Mouse (Mus musculus) lung, postnatal 14 days (tissue): ENCODE results near the gene Cblb.
A peak's percentile ranks its signal among the peaks of the same experiment; 100 is the strongest.

Source experiments
- DNase-seq: peaks from one replicate; pipeline ENCODE4 v3.0.0; 2021

The Cblb gene

GRCm38 (mm10) chr16:52077901-52078300 is 46.9 kb downstream of the Cblb start:
- DNase-seq = no peak

GRCm38 (mm10) chr16:52078758-52079474 is 47.9 kb downstream of the Cblb start:
- DNase-seq = peak; percentile 55

DNA sequence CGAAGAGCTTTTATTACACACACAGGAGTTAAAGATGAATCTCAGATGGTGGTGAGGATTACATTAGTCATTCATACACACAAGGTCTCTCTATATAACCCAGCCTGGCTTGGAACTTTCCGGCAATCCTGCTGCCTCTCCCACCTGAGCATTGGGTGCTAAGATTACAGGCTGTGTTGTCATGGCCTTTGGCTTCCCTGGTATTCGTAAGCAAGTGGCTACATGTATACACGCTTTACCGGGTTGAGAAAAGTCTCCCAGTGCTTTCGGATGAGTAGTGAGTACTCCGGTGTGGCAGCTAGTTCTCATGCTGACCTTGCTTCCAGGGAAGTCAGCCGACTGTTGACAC is 48.4 kb downstream of the Cblb start:
- DNase-seq = no peak

- DNase-seq = no peak
Observed at GRCm38 (mm10) chr16:52080619-52081395, 49.8 kb downstream of the Cblb start.

- DNase-seq = no peak
Observed at GRCm38 (mm10) chr16:52081756-52082155, 50.7 kb downstream of the Cblb start.

DNA sequence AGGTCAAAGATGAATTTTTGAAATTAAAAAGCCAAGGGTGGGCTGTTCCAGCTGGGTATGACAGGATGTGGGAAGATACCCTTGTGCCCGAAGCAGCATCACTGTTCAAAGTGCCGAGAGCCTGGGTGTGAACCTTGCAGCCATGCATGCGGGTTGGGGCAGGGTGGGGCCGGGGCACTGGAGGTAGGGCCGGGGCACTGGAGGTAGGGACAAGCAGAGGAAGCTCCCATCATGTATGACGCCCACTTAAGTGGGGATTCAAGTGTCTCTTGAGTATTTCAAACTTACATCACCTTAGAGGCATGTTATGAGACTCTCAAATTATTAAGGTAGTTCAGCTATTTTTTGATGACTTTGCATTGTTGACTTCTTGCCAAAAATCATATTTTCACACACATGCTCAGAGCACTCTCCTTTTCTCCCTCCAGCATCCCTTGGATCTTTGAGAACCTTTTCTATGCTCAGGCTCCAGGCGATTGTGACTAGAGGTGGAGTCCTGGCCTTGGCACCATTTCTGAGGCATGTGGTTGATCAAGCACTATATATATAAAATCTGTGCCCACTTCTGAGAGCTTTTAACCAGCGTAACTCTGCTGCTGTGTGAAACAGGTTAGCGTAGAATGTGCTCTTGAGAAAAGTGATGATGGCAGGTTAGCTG is 55.9 kb downstream of the Cblb start:
- no peak for DNase-seq

DNA sequence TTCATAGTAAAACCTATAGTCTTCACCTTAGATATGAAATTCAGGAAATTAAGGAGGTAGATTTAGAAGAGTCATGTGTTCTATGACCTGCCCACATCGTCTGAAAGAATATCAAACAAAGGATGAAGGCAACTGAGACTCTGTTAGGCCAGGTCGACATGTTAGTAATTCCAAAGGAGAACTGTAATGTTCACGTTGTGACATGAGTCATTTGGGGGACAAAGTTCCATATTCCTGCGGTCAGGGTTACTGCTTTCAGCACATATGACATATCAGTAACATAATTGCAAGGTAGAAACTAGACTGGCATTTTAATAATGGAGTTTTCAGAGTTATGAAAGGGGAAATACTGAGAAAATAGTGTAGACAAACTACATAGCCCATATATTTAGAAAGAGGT is 58.3 kb downstream of the Cblb start:
- DNase-seq = no peak

- no peak for DNase-seq
Observed at GRCm38 (mm10) chr16:52090899-52091298, 59.9 kb downstream of the Cblb start.

DNA sequence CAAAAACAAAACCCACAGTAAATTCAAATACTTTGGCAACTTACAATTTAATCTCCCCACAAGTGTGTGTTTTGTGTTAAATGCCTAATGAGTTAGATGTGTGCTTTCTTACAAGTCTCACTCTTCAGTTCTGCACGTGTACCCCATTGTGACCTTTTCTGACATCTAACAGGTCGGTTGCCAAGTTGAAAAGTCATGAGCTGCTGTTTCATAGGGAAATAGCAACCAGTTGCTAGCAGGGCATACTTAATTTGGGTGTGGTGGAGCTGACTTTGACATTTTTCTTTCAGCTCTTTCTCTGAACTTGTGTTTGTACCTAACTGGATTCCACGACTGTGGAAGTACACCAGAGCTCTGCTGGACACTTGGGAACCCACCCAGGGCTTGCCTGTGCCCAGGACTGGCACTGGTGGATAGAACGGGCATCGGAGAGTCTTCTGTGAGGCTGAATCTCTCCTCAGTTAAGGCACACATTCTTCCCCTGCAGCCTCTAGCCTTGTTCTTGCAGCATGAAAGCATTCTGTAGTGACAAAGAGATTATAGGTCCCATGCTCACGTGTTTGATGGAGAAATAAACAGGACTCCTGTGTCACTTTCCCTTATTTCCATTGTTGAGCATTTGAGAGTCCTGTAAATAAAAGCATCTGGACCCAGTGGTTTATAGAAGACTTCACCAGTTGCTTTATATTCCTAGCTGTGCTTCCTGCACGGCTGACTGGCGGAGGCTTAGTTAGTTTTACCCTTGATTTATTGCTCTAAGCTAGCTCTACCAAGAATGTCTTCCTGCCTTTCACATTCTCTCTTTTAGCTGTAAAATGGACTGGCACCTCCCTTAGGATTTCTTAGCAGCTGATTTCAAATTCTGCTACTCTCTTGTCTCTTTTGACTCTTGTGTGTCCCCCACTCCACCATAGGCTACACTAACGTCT is 62.6 kb downstream of the Cblb start:
- no peak for DNase-seq

DNA sequence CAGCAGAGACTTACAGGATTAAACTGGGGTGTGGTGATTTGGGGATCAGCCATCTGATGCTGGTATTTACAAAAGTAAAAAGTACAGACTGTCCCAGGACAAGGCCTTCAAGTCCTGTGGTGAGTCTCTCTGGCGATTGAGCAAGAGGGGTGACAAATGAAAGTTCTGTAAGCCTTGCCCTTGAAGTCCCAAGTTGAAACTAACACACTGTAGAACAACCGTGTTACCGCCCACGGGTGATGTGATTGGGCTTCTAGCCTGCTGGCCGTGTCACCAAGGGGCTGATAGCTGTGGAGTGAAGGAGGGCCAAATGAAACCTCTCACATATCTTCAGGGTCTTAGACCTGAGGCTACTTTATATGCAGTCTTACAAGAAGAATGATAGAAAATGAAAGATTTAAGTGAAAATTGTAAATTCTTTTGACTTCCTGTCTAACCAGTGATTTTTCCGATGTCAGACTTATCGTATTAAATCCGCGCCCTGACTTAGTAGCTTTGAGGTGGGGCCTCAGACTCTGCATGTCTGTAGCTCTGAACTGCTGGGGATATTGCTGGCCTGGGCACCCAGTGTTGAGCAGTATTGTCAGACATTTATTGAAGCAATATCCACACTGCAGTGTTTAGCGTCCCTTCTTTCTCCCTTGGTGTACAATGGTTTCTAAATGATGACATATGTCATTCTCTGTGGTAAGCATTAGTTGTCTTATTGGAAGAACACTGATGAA is 63.9 kb downstream of the Cblb start:
- peak; percentile 75 for DNase-seq

DNA sequence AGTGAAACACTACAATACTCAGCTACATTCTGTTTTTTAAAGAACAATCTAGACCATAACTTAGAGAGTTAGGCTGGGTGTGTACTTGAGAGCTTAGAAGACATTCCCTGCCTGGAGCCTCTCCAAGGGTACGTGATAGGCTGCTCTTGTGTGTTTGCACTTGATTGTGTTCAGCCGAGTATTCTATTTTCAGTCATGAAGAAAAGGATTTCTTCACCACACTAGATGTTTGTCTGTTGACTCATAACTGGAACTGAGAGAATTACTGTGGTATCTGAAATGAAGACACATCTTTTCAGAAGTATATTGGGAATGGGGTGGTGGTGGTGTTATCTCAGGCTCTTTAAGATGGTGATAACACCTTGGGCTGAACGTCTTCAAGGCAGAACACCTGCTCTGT is 64.6 kb downstream of the Cblb start:
- peak; percentile 76 for DNase-seq

GRCm38 (mm10) chr16:52100466-52100865 is 69.4 kb downstream of the Cblb start:
- DNase-seq = no peak

GRCm38 (mm10) chr16:52104608-52105007 is 73.6 kb downstream of the Cblb start:
- DNase-seq = no peak

- DNase-seq = no peak
Observed at GRCm38 (mm10) chr16:52107836-52108235, 76.8 kb downstream of the Cblb start.

DNA sequence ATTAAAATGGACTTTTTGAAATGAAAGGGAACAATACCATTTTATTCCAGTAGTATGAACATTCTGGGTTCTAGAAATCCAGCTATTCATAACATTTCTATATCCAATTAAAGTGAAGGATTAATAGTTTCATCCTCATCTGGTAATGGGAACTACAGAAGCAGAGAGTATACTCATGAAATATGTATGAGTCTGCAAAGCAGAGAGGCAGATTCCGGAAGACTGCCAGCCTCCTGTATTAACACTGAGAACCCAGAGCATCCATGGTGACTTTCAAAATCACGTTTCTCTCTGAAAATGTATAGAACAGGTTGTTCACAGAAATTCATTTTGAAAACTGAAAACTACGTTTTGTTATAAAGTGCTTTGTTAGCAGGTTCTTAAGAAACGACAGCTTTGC is 83.4 kb downstream of the Cblb start:
- no peak for DNase-seq

- DNase-seq = no peak
Observed at GRCm38 (mm10) chr16:52119003-52119402, 88.0 kb downstream of the Cblb start.

DNA sequence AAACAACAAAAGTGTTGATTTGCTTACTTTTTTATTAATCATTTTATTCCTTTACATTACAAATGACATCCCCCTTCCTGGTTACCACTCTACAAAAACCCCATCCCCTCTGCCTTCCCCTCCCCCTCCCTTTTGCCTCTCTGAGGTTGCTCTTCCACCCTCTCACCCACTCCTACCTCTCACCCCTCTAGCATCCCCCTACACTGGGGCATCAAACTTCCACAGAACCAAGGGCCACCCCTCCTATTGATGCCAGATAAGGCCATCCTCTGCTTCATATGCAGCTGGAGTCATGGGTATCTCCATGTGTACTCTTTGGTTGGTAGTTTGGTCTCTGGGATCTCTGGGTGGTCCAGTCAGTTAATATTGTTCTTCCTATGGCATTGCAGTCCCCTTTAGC is 93.9 kb downstream of the Cblb start:
- DNase-seq = no peak

GRCm38 (mm10) chr16:52125896-52126295 is 94.9 kb downstream of the Cblb start:
- DNase-seq = no peak

GRCm38 (mm10) chr16:52129357-52129905 is 98.4 kb downstream of the Cblb start:
- DNase-seq = no peak

GRCm38 (mm10) chr16:52132808-52133490 is 101.9 kb downstream of the Cblb start:
- no peak for DNase-seq

- DNase-seq = peak; percentile 28
Observed at GRCm38 (mm10) chr16:52134631-52135227, 103.7 kb downstream of the Cblb start.
